Mouse (Mus musculus): ENCODE measurements at regions not wholly inside any gene's neighbourhood (a gene's known extent, or its start where the extent isn't known, plus 50 kb on each side); places are given as distances from the start of the nearest gene placed in this dataset.

GRCm38 (mm10) chr3:21265491-21265890 lies 811.0 kb upstream of the Tbl1xr1 start:
- TF ChIP-seq POLR2A (IDR thresholded peaks at IDR 0.05; ENCODE audit: low read depth, low read length) (no peak), CTCF (IDR thresholded peaks at IDR 0.05; ENCODE audit: borderline replicate concordance, insufficient read depth, low read length) (no peak)

Measured in embryonic fibroblast, embryonic 13.5 days (primary cell).